Mouse (Mus musculus) heart, embryonic 16.5 days (tissue): ENCODE data around the gene Sh3bp1. TPM values are rescaled to one million over a fixed set of nuclear protein-coding genes. Genes with fewer than 3 reads are reported as not detected.

ENCODE experiments used
- ATAC-seq: fragments of 200-750 bp; cut with Nextera tagmentation; replicated peaks from 2 replicates; pipeline ENCODE4 v1.8.0; 2017; ENCODE audit warnings: moderate number of reproducible peaks; ENCODE audit not compliant: insufficient read depth, low FRiP score; ENCODE audit errors: extremely low read depth
- H3K27ac ChIP-seq: fragments of 300-500 bp; sonication (generic); 2 replicates; pipeline ENCODE4 v1.5.1; 2014; ENCODE audit warnings: mild to moderate bottlenecking, low read length, control low read depth, moderate library complexity
- H3K27me3 ChIP-seq: fragments of 300-500 bp; sonication (generic); 2 replicates; pipeline ENCODE4 v1.6.1; 2014; ENCODE audit warnings: low read length, mixed read lengths; ENCODE audit not compliant: control insufficient read depth, insufficient read depth
- H3K36me3 ChIP-seq: fragments of 300-500 bp; sonication (generic); 2 replicates; pipeline ENCODE4 v1.6.1; 2014; ENCODE audit not compliant: control insufficient read depth, insufficient read depth
- H3K4me1 ChIP-seq: fragments of 300-500 bp; sonication (generic); 2 replicates; pipeline ENCODE4 v1.6.1; 2014; ENCODE audit warnings: low read length, mixed read lengths; ENCODE audit not compliant: control insufficient read depth, insufficient read depth
- H3K4me2 ChIP-seq: fragments of 300-500 bp; sonication (generic); 2 replicates; pipeline ENCODE4 v1.6.1; 2014; ENCODE audit warnings: low read depth, mild to moderate bottlenecking, control low read depth, low read length
- H3K4me3 ChIP-seq: fragments of 300-500 bp; sonication (generic); 2 replicates; pipeline ENCODE4 v1.5.1; 2014; ENCODE audit warnings: mild to moderate bottlenecking, control low read depth, low read length
- H3K9ac ChIP-seq: fragments of 300-500 bp; sonication (generic); 2 replicates; pipeline ENCODE4 v1.6.1; 2014; ENCODE audit warnings: low read length, control low read depth
- H3K9me3 ChIP-seq: fragments of 300-500 bp; sonication (generic); replicated peaks from 2 replicates; pipeline ENCODE4 v1.6.1; 2016; ENCODE audit warnings: low read length; ENCODE audit not compliant: control insufficient read depth
- WGBS: fragments of 180-500 bp; shearing (Covaris S2); extraction: QIAGEN DNeasy Blood & Tissue Kit; methylation state at CpG from one replicate; pipeline ENCODE4 v1.1.7; 2014; 5-methylcytosine and 5-hydroxymethylcytosine counted together
- polyA plus RNA-seq: library from polyadenylated mRNA; unstranded; fragments of >200 nt; fragmentation: Nextera tagmentation; extraction: Ambion mirVana; gene quantifications from 2 replicates; pipeline ENCODE4 v1.2.1, GENCODE M21; 2015

Sh3bp1 gene
- polyA plus RNA-seq, 1 experiment from 2014 or later = 19.8 TPM

- Histone ChIP-seq H3K9me3 (no peaks in the 10 kb centered on the region), H3K4me2 (no peak overlapping the region), H3K4me1 (peaks cover 4% of the 10 kb centered on the region; the same call in 1 of the 2 replicates), H3K27me3 (no peaks in the 10 kb centered on the region), H3K9ac (no peak overlapping the region), H3K36me3 (no peaks in the 10 kb centered on the region), H3K4me3 (no peak overlapping the region), H3K27ac (no peak overlapping the region)
- WGBS = 78% methylated on average over 5 of the region's 5 CpGs
- no peak for ATAC-seq
Observed at GRCm38 (mm10) chr15:78862280-78862679, 37.3 kb upstream of the Sh3bp1 start.

- 53% methylated on average over 2 of the region's 2 CpGs for WGBS
- no peak overlapping the region for H3K27ac ChIP-seq
- peaks cover 4% of the 10 kb centered on the region; the same call in 1 of the 2 replicates for H3K4me1 ChIP-seq
- no peak overlapping the region for H3K9ac ChIP-seq
- H3K4me2 ChIP-seq = no peak overlapping the region
- H3K4me3 ChIP-seq = no peak overlapping the region
- no peaks in the 10 kb centered on the region for H3K9me3 ChIP-seq
- no peak for ATAC-seq
- no peaks in the 10 kb centered on the region for H3K27me3 ChIP-seq
- H3K36me3 ChIP-seq = no peaks in the 10 kb centered on the region
Observed at GRCm38 (mm10) chr15:78863154-78863553, 36.4 kb upstream of the Sh3bp1 start.

- no peak for ATAC-seq
- Histone ChIP-seq H3K27ac (no peak overlapping the region), H3K4me3 (no peak overlapping the region), H3K4me1 (peaks cover 7% of the 10 kb centered on the region), H3K36me3 (no peaks in the 10 kb centered on the region), H3K9ac (no peak overlapping the region), H3K27me3 (no peaks in the 10 kb centered on the region), H3K9me3 (no peaks in the 10 kb centered on the region), H3K4me2 (no peak overlapping the region)
- WGBS = 49% methylated on average over 12 of the region's 13 CpGs
Observed at GRCm38 (mm10) chr15:78863852-78864253, 35.7 kb upstream of the Sh3bp1 start.

- Histone ChIP-seq H3K36me3 (no peaks in the 10 kb centered on the region), H3K27me3 (no peaks in the 10 kb centered on the region), H3K9me3 (no peaks in the 10 kb centered on the region), H3K4me2 (no peak overlapping the region), H3K4me3 (no peak overlapping the region), H3K4me1 (peaks cover 5% of the 10 kb centered on the region), H3K27ac (peak overlapping the region; percentile 62), H3K9ac (no peak overlapping the region)
- WGBS = 35% methylated on average over 9 of the region's 9 CpGs
- ATAC-seq = peak; percentile 55
Observed at GRCm38 (mm10) chr15:78868398-78868797, 31.2 kb upstream of the Sh3bp1 start.

GRCm38 (mm10) chr15:78868826-78869233 lies 30.7 kb upstream of the Sh3bp1 start:
- 59% methylated on average over 7 of the region's 7 CpGs for WGBS
- H3K27me3 ChIP-seq = no peaks in the 10 kb centered on the region
- no peak overlapping the region for H3K4me2 ChIP-seq
- no peaks in the 10 kb centered on the region for H3K9me3 ChIP-seq
- peak overlapping the region; percentile 62 for H3K27ac ChIP-seq
- peaks cover 5% of the 10 kb centered on the region for H3K4me1 ChIP-seq
- no peak overlapping the region for H3K4me3 ChIP-seq
- no peak overlapping the region for H3K9ac ChIP-seq
- no peaks in the 10 kb centered on the region for H3K36me3 ChIP-seq
- ATAC-seq = no peak

- no peak overlapping the region for H3K9ac ChIP-seq
- no peaks in the 10 kb centered on the region for H3K27me3 ChIP-seq
- H3K4me2 ChIP-seq = no peak overlapping the region
- H3K36me3 ChIP-seq = no peaks in the 10 kb centered on the region
- WGBS = 24% methylated on average over 6 of the region's 6 CpGs
- no peak for ATAC-seq
- no peaks in the 10 kb centered on the region for H3K9me3 ChIP-seq
- H3K27ac ChIP-seq = no peak overlapping the region
- peaks cover 4% of the 10 kb centered on the region for H3K4me1 ChIP-seq
- H3K4me3 ChIP-seq = no peak overlapping the region
Observed at GRCm38 (mm10) chr15:78869775-78870174, 29.8 kb upstream of the Sh3bp1 start.

GRCm38 (mm10) chr15:78872021-78872608 lies 27.5 kb upstream of the Sh3bp1 start:
- Histone ChIP-seq H3K36me3 (no peaks in the 10 kb centered on the region), H3K4me3 (no peak overlapping the region), H3K9ac (no peak overlapping the region), H3K9me3 (no peaks in the 10 kb centered on the region), H3K27ac (no peak overlapping the region), H3K27me3 (no peaks in the 10 kb centered on the region), H3K4me2 (no peak overlapping the region), H3K4me1 (peaks cover 13% of the 10 kb centered on the region)
- no peak for ATAC-seq
- WGBS = 50% methylated on average over 5 of the region's 5 CpGs

- H3K27me3 ChIP-seq = no peaks in the 10 kb centered on the region
- no peak overlapping the region; the same call in 1 of the 2 replicates for H3K27ac ChIP-seq
- peaks cover 15% of the 10 kb centered on the region for H3K4me1 ChIP-seq
- ATAC-seq = no peak
- no peaks in the 10 kb centered on the region for H3K9me3 ChIP-seq
- no peak overlapping the region for H3K4me3 ChIP-seq
- no peak overlapping the region for H3K9ac ChIP-seq
- WGBS = 34% methylated on average over 13 of the region's 13 CpGs
- H3K4me2 ChIP-seq = no peak overlapping the region
- H3K36me3 ChIP-seq = no peaks in the 10 kb centered on the region
Observed at GRCm38 (mm10) chr15:78873803-78874435, 25.6 kb upstream of the Sh3bp1 start.

GRCm38 (mm10) chr15:78874989-78875388 lies 24.6 kb upstream of the Sh3bp1 start:
- no peaks in the 10 kb centered on the region for H3K27me3 ChIP-seq
- no peaks in the 10 kb centered on the region for H3K36me3 ChIP-seq
- peaks cover 21% of the 10 kb centered on the region for H3K4me1 ChIP-seq
- no peak for ATAC-seq
- H3K9ac ChIP-seq = no peak overlapping the region
- 79% methylated on average over 8 of the region's 8 CpGs for WGBS
- no peaks in the 10 kb centered on the region for H3K9me3 ChIP-seq
- no peak overlapping the region for H3K4me3 ChIP-seq
- no peak overlapping the region for H3K27ac ChIP-seq
- no peak overlapping the region for H3K4me2 ChIP-seq
